Mouse (Mus musculus): ENCODE data around the gene D17H6S53E. TPM values are rescaled to one million over a fixed set of nuclear protein-coding genes. Genes with fewer than 3 reads are reported as not detected.

D17H6S53E gene
- polyA plus RNA-seq, 1 experiment from 2014 or later = 6.0 TPM

DNA sequence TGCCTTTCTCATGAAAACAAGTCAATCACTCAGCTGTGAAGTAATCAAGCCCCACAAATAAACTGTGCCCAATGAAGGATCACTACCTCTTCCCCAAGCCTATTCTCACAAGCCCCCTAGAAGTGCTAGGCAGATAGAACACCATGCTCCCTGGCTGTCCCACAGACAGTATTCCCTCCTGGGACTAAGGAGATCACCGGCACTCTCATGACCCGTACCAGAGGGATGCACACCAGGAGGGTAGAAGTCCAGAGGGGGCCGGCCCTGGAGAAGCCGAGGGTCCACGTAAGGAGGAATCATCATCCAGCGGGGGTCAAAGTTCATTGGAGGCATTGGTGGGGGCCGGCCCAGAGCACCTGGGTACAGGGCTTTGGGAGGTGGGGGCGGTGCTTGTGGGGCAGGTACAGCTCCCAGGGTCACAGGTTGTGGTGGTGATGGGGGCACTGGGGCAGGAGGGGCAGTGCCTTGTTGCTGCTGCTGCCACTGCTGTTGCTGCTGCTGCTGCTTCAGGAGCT, 31.5 kb downstream of the D17H6S53E start:
- Histone ChIP-seq H3K9ac (replicated peaks; ENCODE audit: low read length) (no peak overlapping the region), H3K27ac (replicated peaks; ENCODE audit: low read depth, low read length) (no peak overlapping the region), H3K4me2 (ENCODE audit: low read length) (no peak overlapping the region), H3K36me3 (ENCODE audit: control insufficient read depth, insufficient read depth, low read length) (peaks cover 96% of the 10 kb centered on the region), H3K4me3 (replicated peaks; ENCODE audit: low read depth, low read length) (no peak overlapping the region), H3K9me3 (ENCODE audit: control insufficient read depth, low read length) (no peaks in the 10 kb centered on the region), H3K4me1 (ENCODE audit: control insufficient read depth, insufficient read depth, low read length) (peaks cover 13% of the 10 kb centered on the region), H3K27me3 (ENCODE audit: control insufficient read depth, insufficient read depth, low read length) (no peaks in the 10 kb centered on the region)
- 95% methylated on average over 8 of the region's 8 CpGs for WGBS
- ATAC-seq (ENCODE audit: low FRiP score, low TSS enrichment) = no peak
- no peak for DNase-seq

DNA sequence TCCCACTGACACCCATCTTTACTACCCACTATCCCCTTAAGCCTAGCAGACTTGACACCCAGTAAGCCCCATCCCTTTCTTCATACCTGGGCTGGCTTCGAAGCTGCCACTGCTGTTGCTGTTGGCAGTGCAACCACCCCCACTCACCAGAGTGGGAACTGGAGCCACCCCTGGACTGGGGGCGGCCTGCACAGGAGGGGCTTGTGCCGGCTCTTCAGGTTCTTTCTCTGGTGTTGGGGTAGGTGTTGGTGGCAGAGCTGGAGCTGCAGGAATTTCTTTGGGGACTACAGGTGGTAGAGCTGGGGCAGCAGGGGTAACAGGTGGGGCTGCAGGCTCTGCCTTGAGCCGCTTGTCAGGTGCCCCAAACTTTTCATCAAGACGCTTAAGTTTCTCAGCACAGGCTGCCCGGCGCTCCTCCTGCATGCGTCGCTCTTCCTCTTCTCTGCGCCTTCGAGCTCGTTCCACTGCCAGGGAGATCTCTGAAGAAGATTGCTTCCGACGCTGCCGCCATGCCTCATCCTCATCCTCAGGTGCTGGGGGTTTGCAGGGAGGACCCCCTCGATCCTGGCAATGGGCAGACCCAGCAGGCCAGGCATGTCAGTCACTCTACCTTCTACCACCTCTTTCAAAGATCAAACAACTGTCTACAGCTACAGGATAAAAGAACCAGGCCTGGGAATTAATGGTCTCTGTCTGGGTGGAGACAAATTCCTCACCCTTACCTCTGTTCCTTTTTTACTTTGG, 32.8 kb downstream of the D17H6S53E start:
- no peak for DNase-seq
- H3K27me3 ChIP-seq (ENCODE audit: control insufficient read depth, insufficient read depth, low read length) = no peaks in the 10 kb centered on the region
- ATAC-seq (ENCODE audit: low FRiP score, low TSS enrichment) = no peak
- no peak overlapping the region for H3K4me2 ChIP-seq (ENCODE audit: low read length)
- peaks cover 83% of the 10 kb centered on the region for H3K36me3 ChIP-seq (ENCODE audit: control insufficient read depth, insufficient read depth, low read length)
- peaks cover 21% of the 10 kb centered on the region for H3K4me1 ChIP-seq (ENCODE audit: control insufficient read depth, insufficient read depth, low read length)
- 91% methylated on average over 16 of the region's 16 CpGs for WGBS
- H3K27ac ChIP-seq (replicated peaks; ENCODE audit: low read depth, low read length) = no peak overlapping the region
- no peaks in the 10 kb centered on the region for H3K9me3 ChIP-seq (ENCODE audit: control insufficient read depth, low read length)
- H3K4me3 ChIP-seq (replicated peaks; ENCODE audit: low read depth, low read length) = no peak overlapping the region
- H3K9ac ChIP-seq (replicated peaks; ENCODE audit: low read length) = no peak overlapping the region

GRCm38 (mm10) chr17:35159638-35160037, 33.5 kb downstream of the D17H6S53E start:
- no peak overlapping the region for H3K4me3 ChIP-seq (replicated peaks; ENCODE audit: low read depth, low read length)
- no peak overlapping the region for H3K27ac ChIP-seq (replicated peaks; ENCODE audit: low read depth, low read length)
- no peak overlapping the region for H3K4me2 ChIP-seq (ENCODE audit: low read length)
- H3K27me3 ChIP-seq (ENCODE audit: control insufficient read depth, insufficient read depth, low read length) = no peaks in the 10 kb centered on the region
- whole genome bisulfite sequencing = 84% methylated on average over 7 of the region's 7 CpGs
- H3K9me3 ChIP-seq (ENCODE audit: control insufficient read depth, low read length) = no peaks in the 10 kb centered on the region
- no peak overlapping the region for H3K9ac ChIP-seq (replicated peaks; ENCODE audit: low read length)
- ATAC-seq (ENCODE audit: low FRiP score, low TSS enrichment) (no peak), DNase-seq (no peak)
- peaks cover 77% of the 10 kb centered on the region for H3K36me3 ChIP-seq (ENCODE audit: control insufficient read depth, insufficient read depth, low read length)
- peaks cover 21% of the 10 kb centered on the region for H3K4me1 ChIP-seq (ENCODE audit: control insufficient read depth, insufficient read depth, low read length)

DNA sequence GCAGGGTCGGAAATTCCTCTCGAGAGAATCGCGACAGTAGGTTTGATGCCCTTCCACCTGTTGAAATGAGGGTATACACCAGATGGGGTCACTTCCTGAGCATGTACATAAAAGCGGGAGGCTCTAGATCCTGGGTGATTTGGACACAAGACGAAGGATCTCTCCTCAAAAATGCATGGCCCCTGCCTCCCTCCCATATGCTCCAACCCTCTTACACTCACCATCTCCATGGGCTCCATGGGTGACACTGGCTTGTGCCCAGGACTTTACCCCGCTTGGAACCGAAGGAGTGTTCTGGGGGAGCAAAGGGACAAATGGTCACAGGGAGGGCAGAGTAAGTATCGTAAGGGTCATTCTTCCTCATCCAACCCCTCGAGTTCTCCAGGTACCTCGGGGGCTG, 35.2 kb downstream of the D17H6S53E start:
- H3K36me3 ChIP-seq (ENCODE audit: control insufficient read depth, insufficient read depth, low read length) = peaks cover 59% of the 10 kb centered on the region
- DNase-seq (no peak), ATAC-seq (ENCODE audit: low FRiP score, low TSS enrichment) (no peak)
- no peak overlapping the region for H3K4me3 ChIP-seq (replicated peaks; ENCODE audit: low read depth, low read length)
- peaks cover 29% of the 10 kb centered on the region for H3K4me1 ChIP-seq (ENCODE audit: control insufficient read depth, insufficient read depth, low read length)
- peak overlapping the region; percentile 98; the same call in 1 of the 2 replicates for H3K4me2 ChIP-seq (ENCODE audit: low read length)
- H3K9ac ChIP-seq (replicated peaks; ENCODE audit: low read length) = no peak overlapping the region
- WGBS = 89% methylated on average over 11 of the region's 11 CpGs
- no peak overlapping the region for H3K27ac ChIP-seq (replicated peaks; ENCODE audit: low read depth, low read length)
- H3K9me3 ChIP-seq (ENCODE audit: control insufficient read depth, low read length) = no peaks in the 10 kb centered on the region
- H3K27me3 ChIP-seq (ENCODE audit: control insufficient read depth, insufficient read depth, low read length) = no peaks in the 10 kb centered on the region

DNA sequence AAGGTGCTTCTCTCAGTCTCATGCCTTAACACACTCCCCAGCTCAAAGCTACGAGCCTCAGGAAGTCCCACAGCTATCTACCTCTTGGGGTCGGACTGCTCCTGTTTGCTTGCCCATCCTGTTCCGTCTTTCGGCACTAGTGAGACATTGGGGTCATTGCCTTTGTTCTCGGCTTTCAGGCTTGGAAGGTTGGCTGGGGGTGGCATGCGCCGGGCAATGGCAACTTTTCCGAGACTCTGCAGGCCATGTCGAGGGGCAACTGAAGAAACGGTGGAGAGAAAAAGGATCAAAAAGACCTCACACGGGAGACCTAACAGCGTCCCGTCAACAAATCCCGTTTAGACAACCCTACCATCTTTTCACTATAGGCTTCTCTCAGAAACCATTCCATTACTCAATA, 35.9 kb downstream of the D17H6S53E start:
- DNase-seq (no peak), ATAC-seq (ENCODE audit: low FRiP score, low TSS enrichment) (no peak)
- Histone ChIP-seq H3K4me1 (ENCODE audit: control insufficient read depth, insufficient read depth, low read length) (peaks cover 32% of the 10 kb centered on the region), H3K4me3 (replicated peaks; ENCODE audit: low read depth, low read length) (peak overlapping the region; percentile 100), H3K9me3 (ENCODE audit: control insufficient read depth, low read length) (no peaks in the 10 kb centered on the region), H3K4me2 (ENCODE audit: low read length) (peak overlapping the region; percentile 98), H3K9ac (replicated peaks; ENCODE audit: low read length) (peak overlapping the region; percentile 99; the same call in 1 of the 2 replicates), H3K36me3 (ENCODE audit: control insufficient read depth, insufficient read depth, low read length) (peaks cover 52% of the 10 kb centered on the region), H3K27me3 (ENCODE audit: control insufficient read depth, insufficient read depth, low read length) (no peaks in the 10 kb centered on the region), H3K27ac (replicated peaks; ENCODE audit: low read depth, low read length) (no peak overlapping the region)
- 67% methylated on average over 14 of the region's 14 CpGs for WGBS

DNA sequence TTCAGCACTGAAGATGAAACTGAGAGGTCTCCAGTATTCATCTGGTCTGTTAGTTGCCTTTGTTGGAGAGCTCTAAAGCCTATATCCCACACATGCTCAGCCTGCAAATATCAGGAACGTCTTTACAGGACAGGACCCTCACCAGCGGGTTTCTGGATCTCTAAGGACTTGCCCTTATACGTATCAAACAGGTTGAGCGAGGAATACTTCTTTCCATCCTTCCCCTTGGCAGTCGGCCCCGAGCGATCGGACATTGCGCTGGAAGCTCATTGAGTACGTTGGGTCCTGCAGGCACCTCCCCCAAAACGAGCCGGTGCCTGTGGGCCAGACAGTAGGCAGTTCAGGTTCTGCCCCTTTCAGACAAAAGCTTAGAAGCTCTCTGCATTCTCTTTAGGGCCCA, 36.6 kb downstream of the D17H6S53E start:
- Histone ChIP-seq H3K4me3 (replicated peaks; ENCODE audit: low read depth, low read length) (peak overlapping the region; percentile 100), H3K27me3 (ENCODE audit: control insufficient read depth, insufficient read depth, low read length) (no peaks in the 10 kb centered on the region), H3K9me3 (ENCODE audit: control insufficient read depth, low read length) (no peaks in the 10 kb centered on the region), H3K4me2 (ENCODE audit: low read length) (peak overlapping the region; percentile 98), H3K27ac (replicated peaks; ENCODE audit: low read depth, low read length) (peak overlapping the region; percentile 28; the same call in 1 of the 2 replicates), H3K9ac (replicated peaks; ENCODE audit: low read length) (peak overlapping the region; percentile 99), H3K4me1 (ENCODE audit: control insufficient read depth, insufficient read depth, low read length) (peaks cover 32% of the 10 kb centered on the region), H3K36me3 (ENCODE audit: control insufficient read depth, insufficient read depth, low read length) (peaks cover 46% of the 10 kb centered on the region)
- DNase-seq (no peak), ATAC-seq (ENCODE audit: low FRiP score, low TSS enrichment) (no peak)
- 37% methylated on average over 12 of the region's 12 CpGs for WGBS

GRCm38 (mm10) chr17:35163326-35164081, 37.3 kb downstream of the D17H6S53E start:
- ATAC-seq (ENCODE audit: low FRiP score, low TSS enrichment) (no peak), DNase-seq (no peak)
- Histone ChIP-seq H3K9ac (replicated peaks; ENCODE audit: low read length) (peak overlapping the region; percentile 99), H3K27me3 (ENCODE audit: control insufficient read depth, insufficient read depth, low read length) (no peaks in the 10 kb centered on the region), H3K27ac (replicated peaks; ENCODE audit: low read depth, low read length) (peak overlapping the region; percentile 96), H3K36me3 (ENCODE audit: control insufficient read depth, insufficient read depth, low read length) (peaks cover 38% of the 10 kb centered on the region), H3K4me1 (ENCODE audit: control insufficient read depth, insufficient read depth, low read length) (peaks cover 32% of the 10 kb centered on the region), H3K4me2 (ENCODE audit: low read length) (peak overlapping the region; percentile 98), H3K4me3 (replicated peaks; ENCODE audit: low read depth, low read length) (peak overlapping the region; percentile 100), H3K9me3 (ENCODE audit: control insufficient read depth, low read length) (no peaks in the 10 kb centered on the region)
- 15% methylated on average over 8 of the region's 8 CpGs for WGBS

DNA sequence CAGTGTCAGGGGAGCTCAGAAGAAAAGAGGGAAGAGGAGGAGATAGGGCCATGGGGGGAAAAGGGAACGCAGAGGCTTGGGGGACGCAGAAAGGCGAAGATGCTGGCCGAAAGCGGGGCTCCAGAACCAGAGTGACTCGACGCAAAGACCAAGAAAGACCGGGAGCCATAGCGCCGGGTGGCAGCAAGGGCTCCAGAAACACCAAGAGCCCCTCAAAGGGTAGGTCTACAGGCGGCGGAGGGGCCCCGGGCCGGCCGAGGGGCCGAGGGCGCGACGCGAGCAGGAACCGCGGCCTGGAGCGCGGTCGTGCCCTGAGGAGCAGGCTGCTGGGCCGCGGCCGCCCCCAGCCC, 38.0 kb downstream of the D17H6S53E start:
- 0% methylated on average over 21 of the region's 28 CpGs for WGBS
- H3K9me3 ChIP-seq (ENCODE audit: control insufficient read depth, low read length) = no peaks in the 10 kb centered on the region
- H3K9ac ChIP-seq (replicated peaks; ENCODE audit: low read length) = peak overlapping the region; percentile 99
- peaks cover 31% of the 10 kb centered on the region for H3K36me3 ChIP-seq (ENCODE audit: control insufficient read depth, insufficient read depth, low read length)
- peak overlapping the region; percentile 96 for H3K27ac ChIP-seq (replicated peaks; ENCODE audit: low read depth, low read length)
- peak overlapping the region; percentile 98 for H3K4me2 ChIP-seq (ENCODE audit: low read length)
- peak overlapping the region; percentile 100 for H3K4me3 ChIP-seq (replicated peaks; ENCODE audit: low read depth, low read length)
- H3K4me1 ChIP-seq (ENCODE audit: control insufficient read depth, insufficient read depth, low read length) = peaks cover 32% of the 10 kb centered on the region
- no peaks in the 10 kb centered on the region for H3K27me3 ChIP-seq (ENCODE audit: control insufficient read depth, insufficient read depth, low read length)
- no peak for DNase-seq
- ATAC-seq (ENCODE audit: low FRiP score, low TSS enrichment) = no peak
